Mouse (Mus musculus): ENCODE data around the gene Fosb.
A peak's percentile ranks its signal among the peaks of the same experiment; 100 is the strongest.
"Not testable (repeated sequence)": the region's sequence is repeated elsewhere in the genome, so short reads cannot be mapped to it uniquely, and the experiment has no call there.

Fosb gene

GRCm38 (mm10) chr7:19281680-19282304, 28.1 kb downstream of the Fosb start:
- DNase-seq (ENCODE audit: inconsistent ontology term), result not testable (repeated sequence)

- no peak for DNase-seq (ENCODE audit: inconsistent ontology term)
Measured at GRCm38 (mm10) chr7:19279581-19280114, 30.2 kb downstream of the Fosb start, which contains the start of gene Ppm1n. Ppm1n (minus strand) TSS chr7:19280064.

GRCm38 (mm10) chr7:19279052-19279451, 30.8 kb downstream of the Fosb start:
- DNase-seq (ENCODE audit: inconsistent ontology term), result no peak

GRCm38 (mm10) chr7:19276253-19276652, 33.6 kb downstream of the Fosb start:
- DNase-seq (ENCODE audit: inconsistent ontology term), result no peak

- peak; percentile 80 for DNase-seq (ENCODE audit: inconsistent ontology term)
Measured at GRCm38 (mm10) chr7:19272173-19272764, 37.6 kb downstream of the Fosb start.

GRCm38 (mm10) chr7:19271238-19272172, 38.3 kb downstream of the Fosb start, which contains the start of gene Vasp:
Vasp (minus strand) TSS chr7:19271817.
- DNase-seq (ENCODE audit: inconsistent ontology term), result peak; percentile 85

GRCm38 (mm10) chr7:19270509-19271237, 39.2 kb downstream of the Fosb start:
- DNase-seq (ENCODE audit: inconsistent ontology term), result peak; percentile 48

- DNase-seq (ENCODE audit: inconsistent ontology term), result peak; percentile 87
Measured at GRCm38 (mm10) chr7:19269721-19270441, 40.0 kb downstream of the Fosb start.

- no peak for DNase-seq (ENCODE audit: inconsistent ontology term)
Measured at GRCm38 (mm10) chr7:19268993-19269681, 40.7 kb downstream of the Fosb start.

- DNase-seq (ENCODE audit: inconsistent ontology term), result no peak
Measured at GRCm38 (mm10) chr7:19267051-19267450, 42.8 kb downstream of the Fosb start.

GRCm38 (mm10) chr7:19265928-19266822, 43.7 kb downstream of the Fosb start:
- DNase-seq (ENCODE audit: inconsistent ontology term), result no peak

- no peak for DNase-seq (ENCODE audit: inconsistent ontology term)
Measured at GRCm38 (mm10) chr7:19265147-19265546, 44.7 kb downstream of the Fosb start.

GRCm38 (mm10) chr7:19258336-19258735, 51.5 kb downstream of the Fosb start:
- DNase-seq (ENCODE audit: inconsistent ontology term), result no peak

- DNase-seq (ENCODE audit: inconsistent ontology term), result peak; percentile 77
Measured at GRCm38 (mm10) chr7:19257390-19258022, 52.3 kb downstream of the Fosb start.

GRCm38 (mm10) chr7:19256567-19256966, 53.3 kb downstream of the Fosb start:
- DNase-seq (ENCODE audit: inconsistent ontology term), result no peak

- DNase-seq (ENCODE audit: inconsistent ontology term), result no peak
Measured at GRCm38 (mm10) chr7:19255395-19255794, 54.5 kb downstream of the Fosb start.

GRCm38 (mm10) chr7:19253437-19253836, 56.4 kb downstream of the Fosb start:
- DNase-seq (ENCODE audit: inconsistent ontology term), result no peak

Data from Muller cell, postnatal 12 days (primary cell).